Mouse (Mus musculus) CH12.LX (cell line): ENCODE measurements around the gene Mark2. TPM values are rescaled to one million over a fixed set of nuclear protein-coding genes. Genes with fewer than 3 reads are reported as not detected.

Source experiments
- DNase-seq: peaks from one replicate; pipeline ENCODE4 v3.0.0-alpha.2; 2013; ENCODE audit errors: extremely low read depth
- H3K27ac ChIP-seq: 2 replicates; pipeline ENCODE4 v1.5.1; 2012; ENCODE audit warnings: low read depth, mild to moderate bottlenecking, control low read depth, moderate library complexity; ENCODE audit not compliant: insufficient read depth
- H3K27me3 ChIP-seq: replicated peaks from 2 replicates; pipeline ENCODE3; 2012; ENCODE audit warnings: inconsistent platforms
- H3K36me3 ChIP-seq, 2 experiments: replicated peaks in 1 of 2; 2 replicates each; pipeline versions ENCODE3 to v1.6.1; 2012; ENCODE audit warnings: inconsistent platforms in 1 of 2, low read length in 1 of 2, mild to moderate bottlenecking in 1 of 2, mixed read lengths in 1 of 2, moderate library complexity in 1 of 2; ENCODE audit not compliant: control insufficient read depth in 1 of 2, insufficient read depth in 1 of 2
- H3K4me1 ChIP-seq, 2 experiments: 2 replicates each; pipeline ENCODE4 v1.6.1; 2012; ENCODE audit warnings: inconsistent platforms in 1 of 2, moderate library complexity in 1 of 2; ENCODE audit not compliant: insufficient read depth in 2 of 2, control insufficient read depth in 1 of 2
- H3K4me2 ChIP-seq: 2 replicates; pipeline ENCODE4 v1.6.1; 2012; ENCODE audit warnings: low read depth, mild to moderate bottlenecking, control low read depth; ENCODE audit not compliant: poor library complexity, insufficient read depth, severe bottlenecking
- H3K4me3 ChIP-seq, 3 experiments: fragments of 150-350 bp in 1 of 3; sonication (generic) in 1 of 3; replicated peaks in 1 of 3; 2 replicates each; pipeline versions ENCODE3 to v1.5.1; 2011 to 2012; ENCODE audit warnings: low read depth in 2 of 3, low read length in 2 of 3, mild to moderate bottlenecking in 2 of 3, moderate library complexity in 2 of 3, control low read depth in 1 of 3, improper control_type of control experiment in 1 of 3, inconsistent platforms in 1 of 3, mixed read lengths in 1 of 3; ENCODE audit not compliant: poor library complexity in 1 of 3
- H3K79me2 ChIP-seq: replicated peaks from 2 replicates; pipeline ENCODE4 v1.6.1; 2012; ENCODE audit warnings: mild to moderate bottlenecking, moderate library complexity; ENCODE audit not compliant: control insufficient read depth, poor library complexity, insufficient read depth, severe bottlenecking; ENCODE audit errors: extremely low read depth
- H3K9ac ChIP-seq: 2 replicates; pipeline ENCODE4 v1.6.1; 2012; ENCODE audit warnings: low read depth, mild to moderate bottlenecking, control low read depth, moderate library complexity; ENCODE audit not compliant: insufficient read depth
- H3K9me3 ChIP-seq: replicated peaks from 2 replicates; pipeline ENCODE3; 2012; ENCODE audit warnings: low read length, inconsistent platforms, mixed read lengths
- CHD1 ChIP-seq: IDR thresholded peaks from 2 replicates; pipeline ENCODE4 v1.6.1; 2012; ENCODE audit warnings: low read depth, low read length, improper control_type of control experiment, inconsistent platforms
- IRF4 ChIP-seq: IDR thresholded peaks from 2 replicates; pipeline ENCODE4 v1.6.1; 2014; ENCODE audit warnings: low read depth, mild to moderate bottlenecking, inconsistent platforms, low read length, improper control_type of control experiment
- JUN ChIP-seq: IDR thresholded peaks from 2 replicates; pipeline ENCODE4 v1.6.1; 2011; ENCODE audit warnings: low read depth, mild to moderate bottlenecking, low read length, improper control_type of control experiment, moderate library complexity; ENCODE audit not compliant: insufficient read depth
- JUND ChIP-seq: conservative IDR thresholded peaks from 2 replicates; pipeline ENCODE4 v1.6.1; 2011; ENCODE audit warnings: low read depth, low read length, improper control_type of control experiment
- KAT2A ChIP-seq: IDR thresholded peaks from 2 replicates; pipeline ENCODE4 v1.6.1; 2012; ENCODE audit warnings: low read length, improper control_type of control experiment, inconsistent platforms; ENCODE audit not compliant: insufficient replicate concordance
- SIN3A ChIP-seq: IDR thresholded peaks from 2 replicates; pipeline ENCODE4 v1.6.1; 2012; ENCODE audit warnings: low read length, improper control_type of control experiment, inconsistent platforms
- TCF12 ChIP-seq: IDR thresholded peaks from 2 replicates; pipeline ENCODE4 v1.6.1; 2014; ENCODE audit warnings: low read depth, mild to moderate bottlenecking, inconsistent platforms, low read length, improper control_type of control experiment
- ZKSCAN1 ChIP-seq: IDR thresholded peaks from 2 replicates; pipeline ENCODE4 v1.6.1; 2012; ENCODE audit warnings: low read depth, inconsistent platforms, low read length, improper control_type of control experiment, borderline replicate concordance
- dilution Hi-C: fragments of 300-500 bp; cut with MboI; formaldehyde crosslinking; loops from 2 replicates; pipeline ENCODE4 v1.14.3; 2020; ENCODE audit warnings: low sequenced_read_pairs; ENCODE audit not compliant: extremely low pct_unique_long_range_greater_than_20kb, extremely low pct_ligation_motif_present
- in situ Hi-C: fragments of 300-500 bp; cut with MboI; formaldehyde crosslinking; loops from 3 replicates; pipeline ENCODE4 v1.14.3; 2019; ENCODE audit warnings: low sequenced_read_pairs, low pct_ligation_motif_present, low pct_unique_long_range_greater_than_20kb, mixed read lengths
- polyA plus RNA-seq: library from polyadenylated mRNA; unstranded; fragments of >175 nt; gene quantifications from 2 replicates; pipeline ENCODE4 v1.2.1, GENCODE M21; 2012; ENCODE audit warnings: low read depth; ENCODE audit not compliant: insufficient read length
- total RNA-seq, 2 experiments: library from RNA; depleted of rRNA; stranded (reverse); fragments of 300-350 nt in 1 of 2; fragments of >200 nt in 1 of 2; gene quantifications; 2 replicates each; pipeline ENCODE4 v1.2.3; 2012 to 2014

The Mark2 gene
- total and polyA plus RNA-seq, 3 experiments = 8.1 to 34.4 (median 19.0) TPM

- dilution Hi-C loops = no loop called here
- peaks cover 0 to 28% of the 10 kb centered on the region in 2 experiments; a peak in 2 of 4 replicates for H3K4me1 ChIP-seq
- no peak overlapping the region for H3K9ac ChIP-seq
- DNase-seq = peak; percentile 44
- no peak overlapping the region for H3K27ac ChIP-seq
- no peak for TF ChIP-seq JUND
- no peak for TF ChIP-seq TCF12
- no peak for TF ChIP-seq ZKSCAN1
- TF ChIP-seq IRF4 = no peak
- TF ChIP-seq CHD1 = no peak
- no peak for TF ChIP-seq KAT2A
- no peak for TF ChIP-seq JUN
- TF ChIP-seq SIN3A = no peak
- in situ Hi-C loops = no loop called here
- no peaks in the 10 kb centered on the region for H3K27me3 ChIP-seq
- no peak overlapping the region for H3K4me2 ChIP-seq
- H3K4me3 ChIP-seq = no peak overlapping the region
- H3K36me3 ChIP-seq = peaks cover 48 to 72% of the 10 kb centered on the region in 2 experiments
- H3K9me3 ChIP-seq = no peaks in the 10 kb centered on the region
- no peaks in the 10 kb centered on the region for H3K79me2 ChIP-seq
Observed at GRCm38 (mm10) chr19:7226511-7226914, 115.1 kb downstream of the Mark2 start.

Other genes starting within 250 kb of the Mark2 start
- gene Flrt1, start 236.1 kb downstream of the Mark2 start, total RNA-seq (2012; rRNA removed) = not detected in 2 replicates
- gene Flrt1, start 236.1 kb downstream of the Mark2 start, total RNA-seq (2014; rRNA removed) = not detected in 2 replicates
- not detected in 2 replicates for gene Flrt1, start 236.1 kb downstream of the Mark2 start, polyA plus RNA-seq
- gene Otub1, start 135.5 kb downstream of the Mark2 start, total RNA-seq (2012; rRNA removed) = 102 and 114 TPM in 2 replicates
- 115 and 119 TPM in 2 replicates for gene Otub1, start 135.5 kb downstream of the Mark2 start, total RNA-seq (2014; rRNA removed)
- gene Otub1, start 135.5 kb downstream of the Mark2 start, polyA plus RNA-seq = 126 and 139 TPM in 2 replicates
- 797 and 822 TPM in 2 replicates for gene Cox8a, start 124.2 kb downstream of the Mark2 start, total RNA-seq (2012; rRNA removed)
- gene Cox8a, start 124.2 kb downstream of the Mark2 start, total RNA-seq (2014; rRNA removed) = 275 and 326 TPM in 2 replicates
- 617 and 896 TPM in 2 replicates for gene Cox8a, start 124.2 kb downstream of the Mark2 start, polyA plus RNA-seq
- 40.6 and 45.5 TPM in 2 replicates for gene Naa40, start 100.7 kb downstream of the Mark2 start, total RNA-seq (2012; rRNA removed)
- 63.1 and 65.7 TPM in 2 replicates for gene Naa40, start 100.7 kb downstream of the Mark2 start, total RNA-seq (2014; rRNA removed)
- 61.2 and 69.3 TPM in 2 replicates for gene Naa40, start 100.7 kb downstream of the Mark2 start, polyA plus RNA-seq
- 12.0 and 13.3 TPM in 2 replicates for gene Rcor2, start 74.5 kb downstream of the Mark2 start, total RNA-seq (2012; rRNA removed)
- 9.2 and 10.3 TPM in 2 replicates for gene Rcor2, start 74.5 kb downstream of the Mark2 start, total RNA-seq (2014; rRNA removed)
- 22.8 and 28.2 TPM in 2 replicates for gene Rcor2, start 74.5 kb downstream of the Mark2 start, polyA plus RNA-seq
- 9.0 and 10.1 TPM in 2 replicates for gene Spindoc, start 41.1 kb upstream of the Mark2 start, total RNA-seq (2012; rRNA removed)
- gene Spindoc, start 41.1 kb upstream of the Mark2 start, total RNA-seq (2014; rRNA removed) = 7.9 and 10.6 TPM in 2 replicates
- gene Spindoc, start 41.1 kb upstream of the Mark2 start, polyA plus RNA-seq = 15.7 and 21.7 TPM in 2 replicates
- gene 2700081O15Rik, start 75.8 kb upstream of the Mark2 start, total RNA-seq (2012; rRNA removed) = 9.8 and 10.5 TPM in 2 replicates
- gene 2700081O15Rik, start 75.8 kb upstream of the Mark2 start, total RNA-seq (2014; rRNA removed) = 7.1 and 7.2 TPM in 2 replicates
- gene 2700081O15Rik, start 75.8 kb upstream of the Mark2 start, polyA plus RNA-seq = 12.2 and 12.3 TPM in 2 replicates
- gene Rtn3, start 141.4 kb upstream of the Mark2 start, total RNA-seq (2012; rRNA removed) = 29.0 and 32.7 TPM in 2 replicates
- 33.0 and 39.1 TPM in 2 replicates for gene Rtn3, start 141.4 kb upstream of the Mark2 start, total RNA-seq (2014; rRNA removed)
- 97.5 and 102 TPM in 2 replicates for gene Rtn3, start 141.4 kb upstream of the Mark2 start, polyA plus RNA-seq
- 7.3 and 9.2 TPM in 2 replicates for gene Atl3, start 152.2 kb upstream of the Mark2 start, total RNA-seq (2012; rRNA removed)
- 17.5 and 19.8 TPM in 2 replicates for gene Atl3, start 152.2 kb upstream of the Mark2 start, total RNA-seq (2014; rRNA removed)
- 11.3 and 14.3 TPM in 2 replicates for gene Atl3, start 152.2 kb upstream of the Mark2 start, polyA plus RNA-seq
- 19.9 and 28.2 TPM in 2 replicates for gene Pla2g16, start 215.6 kb upstream of the Mark2 start, total RNA-seq (2012; rRNA removed)
- 17.9 and 19.5 TPM in 2 replicates for gene Pla2g16, start 215.6 kb upstream of the Mark2 start, total RNA-seq (2014; rRNA removed)
- 12.5 and 15.4 TPM in 2 replicates for gene Pla2g16, start 215.6 kb upstream of the Mark2 start, polyA plus RNA-seq